Mouse (Mus musculus): ENCODE data around the gene Gm28048.

GRCm38 (mm10) chr11:22973599-22973998 is 8.3 kb downstream of the Gm28048 start:
- no peak for TF ChIP-seq POLR2A (IDR thresholded peaks at IDR 0.05; ENCODE audit: extremely low read depth, insufficient read depth, low read length)
- TF ChIP-seq CTCF (IDR thresholded peaks at IDR 0.05; ENCODE audit: low read depth, low read length): no peak
